Mouse (Mus musculus) kidney, embryonic 16.5 days (tissue): ENCODE measurements around the gene Fbxw21. TPM values are rescaled to one million over a fixed set of nuclear protein-coding genes. Genes with fewer than 3 reads are reported as not detected.

Experiments
- ATAC-seq: fragments of 200-750 bp; cut with Nextera tagmentation; 2 replicates; pipeline ENCODE4 v1.8.0; 2017; ENCODE audit warnings: moderate TSS enrichment; ENCODE audit not compliant: low FRiP score, low TSS enrichment
- H3K27ac ChIP-seq: fragments of 300-500 bp; sonication (generic); 2 replicates; pipeline ENCODE4 v1.5.1; 2014; ENCODE audit warnings: low read length
- H3K27me3 ChIP-seq: fragments of 300-500 bp; sonication (generic); 2 replicates; pipeline ENCODE4 v1.6.1; 2014; ENCODE audit warnings: low read length, control low read depth, mixed read lengths; ENCODE audit not compliant: insufficient read depth
- H3K36me3 ChIP-seq: fragments of 300-500 bp; sonication (generic); 2 replicates; pipeline ENCODE4 v1.6.1; 2014; ENCODE audit warnings: low read length, control low read depth, mixed read lengths; ENCODE audit not compliant: insufficient read depth
- H3K4me1 ChIP-seq: fragments of 300-500 bp; sonication (generic); 2 replicates; pipeline ENCODE4 v1.6.1; 2014; ENCODE audit warnings: low read length, control low read depth, mixed read lengths; ENCODE audit not compliant: insufficient read depth
- H3K4me2 ChIP-seq: fragments of 300-500 bp; sonication (generic); replicated peaks from 2 replicates; pipeline ENCODE4 v1.6.1; 2014; ENCODE audit warnings: low read depth, low read length
- H3K4me3 ChIP-seq: fragments of 300-500 bp; sonication (generic); 2 replicates; pipeline ENCODE4 v1.5.1; 2014; ENCODE audit warnings: mild to moderate bottlenecking, low read length
- H3K9ac ChIP-seq: fragments of 300-500 bp; sonication (generic); replicated peaks from 2 replicates; pipeline ENCODE4 v1.6.1; 2014; ENCODE audit warnings: low read length
- H3K9me3 ChIP-seq: fragments of 300-500 bp; sonication (generic); 2 replicates; pipeline ENCODE4 v1.6.1; 2016; ENCODE audit warnings: low read length, control low read depth
- WGBS: fragments of 180-500 bp; shearing (Covaris S2); extraction: QIAGEN DNeasy Blood & Tissue Kit; methylation state at CpG from one replicate; pipeline ENCODE4 v1.1.7; 2014; 5-methylcytosine and 5-hydroxymethylcytosine counted together
- polyA plus RNA-seq: library from polyadenylated mRNA; unstranded; fragments of >200 nt; fragmentation: Nextera tagmentation; extraction: Ambion mirVana; gene quantifications from 2 replicates; pipeline ENCODE4 v1.2.1, GENCODE M21; 2015

Fbxw21 gene
- polyA plus RNA-seq, 1 experiment from 2014 or later = not detected

DNA sequence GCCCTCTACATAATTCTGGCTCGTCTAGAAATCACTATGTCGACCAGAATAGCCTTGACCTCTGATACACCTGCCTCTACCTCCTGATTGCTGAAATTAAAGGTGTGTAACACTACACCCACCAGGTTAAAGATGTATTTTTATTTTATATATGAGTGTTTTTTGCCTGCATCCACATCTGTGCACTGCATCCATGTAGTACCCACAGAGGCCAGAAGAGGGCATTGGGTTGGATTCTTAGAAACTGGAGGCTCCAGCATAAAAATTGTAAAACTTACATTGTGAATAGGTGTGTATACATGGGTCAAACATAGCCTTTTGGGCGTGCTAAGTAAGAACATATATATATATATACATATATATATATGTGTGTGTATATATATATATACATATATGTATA is 33.6 kb downstream of the Fbxw21 start:
- no peaks in the 10 kb centered on the region; the same call in 1 of the 2 replicates for H3K9me3 ChIP-seq
- no peak overlapping the region for H3K27ac ChIP-seq
- no peaks in the 10 kb centered on the region for H3K36me3 ChIP-seq
- no peaks in the 10 kb centered on the region for H3K4me1 ChIP-seq
- ATAC-seq = no peak
- no peak overlapping the region for H3K4me2 ChIP-seq
- 53% methylated on average over 3 of the region's 3 CpGs for WGBS
- no peaks in the 10 kb centered on the region for H3K27me3 ChIP-seq
- H3K4me3 ChIP-seq = no peak overlapping the region
- no peak overlapping the region for H3K9ac ChIP-seq

DNA sequence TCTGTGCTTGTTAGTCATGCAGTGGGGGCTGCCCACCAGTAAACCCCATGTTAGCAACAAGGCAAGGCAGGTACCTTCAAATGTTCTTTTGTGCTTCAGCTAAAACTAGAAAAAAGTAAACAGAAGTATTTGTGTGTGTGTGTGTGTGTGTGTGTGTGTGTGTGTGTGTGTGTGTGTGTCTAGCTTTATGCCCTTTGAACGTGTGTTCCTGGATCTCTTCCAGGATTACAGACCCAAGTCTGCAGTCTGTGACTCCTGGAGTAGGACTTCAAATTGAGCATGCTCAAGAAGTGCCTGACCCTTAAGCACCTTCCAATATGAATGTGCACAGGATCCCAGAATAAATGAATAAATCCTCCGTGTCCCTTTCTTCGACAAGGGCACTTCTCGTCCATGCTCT is 34.8 kb downstream of the Fbxw21 start:
- H3K9ac ChIP-seq = no peak overlapping the region
- H3K27me3 ChIP-seq = no peaks in the 10 kb centered on the region
- no peak overlapping the region for H3K4me3 ChIP-seq
- no peak overlapping the region for H3K4me2 ChIP-seq
- no peak for ATAC-seq
- H3K36me3 ChIP-seq = no peaks in the 10 kb centered on the region
- H3K27ac ChIP-seq = no peak overlapping the region
- no peaks in the 10 kb centered on the region for H3K4me1 ChIP-seq
- H3K9me3 ChIP-seq = no peaks in the 10 kb centered on the region; the same call in 1 of the 2 replicates
- WGBS = 83% methylated on average over 4 of the region's 4 CpGs

DNA sequence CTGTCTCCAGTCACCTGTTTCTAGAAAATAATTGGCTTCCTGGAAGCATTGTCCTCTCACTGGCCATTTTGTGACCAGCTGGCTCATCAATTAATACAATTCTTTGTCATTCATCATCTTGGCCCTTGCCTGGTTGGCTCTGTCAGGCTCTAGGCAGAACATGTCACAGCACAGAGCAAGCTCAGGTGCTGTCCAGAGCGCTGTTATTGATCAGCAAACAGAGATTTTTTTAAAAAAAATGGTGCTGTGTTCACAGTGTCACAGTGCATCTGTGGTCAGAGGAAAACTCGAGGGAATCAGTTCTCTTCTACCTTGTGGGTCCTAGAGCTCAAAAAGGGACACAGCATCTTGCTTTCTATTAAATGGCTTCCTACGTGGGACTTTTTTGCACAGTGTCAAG is 36.4 kb downstream of the Fbxw21 start:
- H3K4me3 ChIP-seq = no peak overlapping the region
- WGBS = 76% methylated on average over 3 of the region's 3 CpGs
- H3K27ac ChIP-seq = no peak overlapping the region
- H3K27me3 ChIP-seq = no peaks in the 10 kb centered on the region
- H3K36me3 ChIP-seq = no peaks in the 10 kb centered on the region
- no peaks in the 10 kb centered on the region for H3K9me3 ChIP-seq
- H3K9ac ChIP-seq = no peak overlapping the region
- ATAC-seq = no peak
- H3K4me1 ChIP-seq = no peaks in the 10 kb centered on the region
- no peak overlapping the region for H3K4me2 ChIP-seq

DNA sequence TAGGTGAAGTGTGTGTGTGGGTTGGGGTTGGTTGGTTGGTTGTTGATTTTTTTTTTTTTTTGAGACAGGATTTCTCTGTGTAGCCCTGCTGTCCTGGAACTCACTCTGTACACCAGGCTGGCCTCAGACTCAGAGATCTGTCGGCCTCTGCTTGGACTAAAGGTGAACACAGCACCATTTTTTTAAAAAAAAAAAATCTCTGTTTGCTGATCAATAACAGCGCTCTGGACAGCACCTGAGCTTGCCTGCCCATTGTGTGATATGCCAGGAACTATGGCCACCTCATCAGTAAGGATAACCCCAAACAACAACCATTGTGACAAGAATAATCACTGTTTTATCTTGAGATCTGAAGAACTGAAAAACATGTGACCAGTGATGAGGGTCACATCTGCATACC is 36.8 kb downstream of the Fbxw21 start:
- WGBS = 82% methylated on average over 2 of the region's 2 CpGs
- Histone ChIP-seq H3K27me3 (no peaks in the 10 kb centered on the region), H3K4me1 (no peaks in the 10 kb centered on the region), H3K27ac (no peak overlapping the region), H3K9ac (no peak overlapping the region), H3K9me3 (no peaks in the 10 kb centered on the region), H3K4me2 (no peak overlapping the region), H3K36me3 (no peaks in the 10 kb centered on the region), H3K4me3 (no peak overlapping the region)
- no peak for ATAC-seq

DNA sequence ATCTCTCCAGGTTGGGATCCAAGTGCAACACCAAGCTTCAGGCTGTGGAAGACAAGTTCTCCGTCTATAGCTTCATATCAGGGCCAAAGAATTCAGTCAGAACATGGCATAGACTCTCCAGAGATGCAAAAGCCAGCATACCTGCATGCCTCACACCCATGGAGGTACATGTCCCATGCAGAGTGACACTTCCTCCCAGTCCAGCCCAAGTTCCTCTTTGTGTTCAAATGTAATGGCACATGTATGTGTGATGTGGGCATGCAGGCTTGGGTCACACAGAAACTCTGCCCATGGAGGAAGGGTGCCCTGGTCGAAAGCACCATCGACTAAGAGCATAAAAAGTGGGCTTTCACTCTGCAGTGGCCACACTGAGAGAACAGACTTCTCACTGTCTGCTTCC is 37.7 kb downstream of the Fbxw21 start:
- Histone ChIP-seq H3K9ac (no peak overlapping the region), H3K27me3 (no peaks in the 10 kb centered on the region), H3K4me2 (no peak overlapping the region), H3K9me3 (no peaks in the 10 kb centered on the region), H3K36me3 (0 out of 2 replicates have a peak, but pooled peaks cover 6% of the 10 kb centered on the region), H3K4me1 (no peaks in the 10 kb centered on the region), H3K27ac (no peak overlapping the region), H3K4me3 (no peak overlapping the region)
- WGBS = 84% methylated on average over 3 of the region's 3 CpGs
- ATAC-seq = no peak

GRCm38 (mm10) chr9:109123266-109123665 is 38.6 kb downstream of the Fbxw21 start:
- 52% methylated on average over 6 of the region's 6 CpGs for WGBS

GRCm38 (mm10) chr9:109122553-109123085 is 39.2 kb downstream of the Fbxw21 start:
- H3K9ac ChIP-seq = no peak overlapping the region
- no peak overlapping the region for H3K27ac ChIP-seq
- H3K4me3 ChIP-seq = no peak overlapping the region
- H3K36me3 ChIP-seq = peaks cover 19% of the 10 kb centered on the region
- no peaks in the 10 kb centered on the region for H3K4me1 ChIP-seq
- no peak overlapping the region for H3K4me2 ChIP-seq
- 43% methylated on average over 2 of the region's 2 CpGs for WGBS
- no peaks in the 10 kb centered on the region for H3K9me3 ChIP-seq
- H3K27me3 ChIP-seq = no peaks in the 10 kb centered on the region
- ATAC-seq = 0 out of 2 replicates have a peak, but pooled peaks have one; percentile 1

More at GRCm38 (mm10) chr9:109123266-109123665, 38.6 kb downstream of the Fbxw21 start:
- Histone ChIP-seq H3K4me2 (no peak overlapping the region), H3K4me1 (no peaks in the 10 kb centered on the region), H3K9ac (no peak overlapping the region), H3K27ac (no peak overlapping the region), H3K9me3 (no peaks in the 10 kb centered on the region), H3K27me3 (no peaks in the 10 kb centered on the region), H3K36me3 (peaks cover 14% of the 10 kb centered on the region), H3K4me3 (no peak overlapping the region)
- ATAC-seq = no peak

DNA sequence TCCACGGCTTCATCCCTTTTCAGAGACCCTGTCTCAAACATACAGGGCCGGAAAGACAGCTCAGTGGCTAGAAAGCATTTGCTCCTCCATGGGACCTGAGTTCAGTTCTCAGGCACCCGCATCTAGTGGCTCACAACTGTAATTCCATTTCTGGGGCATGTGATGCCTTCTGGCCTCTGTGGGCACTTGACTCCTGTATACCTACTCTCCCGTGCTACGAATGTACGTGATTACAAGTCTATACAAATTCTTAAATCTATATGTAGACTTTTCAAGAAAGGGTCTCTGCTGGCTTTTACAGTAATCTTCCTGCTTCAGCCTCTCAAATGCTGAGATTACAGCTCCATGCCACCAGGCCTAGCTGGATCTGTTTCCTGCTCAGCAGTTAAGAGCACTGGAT is 40.9 kb downstream of the Fbxw21 start:
- Histone ChIP-seq H3K4me3 (no peak overlapping the region), H3K27me3 (no peaks in the 10 kb centered on the region), H3K9ac (no peak overlapping the region), H3K4me1 (no peaks in the 10 kb centered on the region), H3K9me3 (no peaks in the 10 kb centered on the region), H3K4me2 (no peak overlapping the region), H3K27ac (peak overlapping the region; percentile 10; the same call in 1 of the 2 replicates), H3K36me3 (peaks cover 29% of the 10 kb centered on the region)
- WGBS = 85% methylated on average over 6 of the region's 6 CpGs
- no peak for ATAC-seq

- H3K4me1 ChIP-seq = no peaks in the 10 kb centered on the region
- H3K36me3 ChIP-seq = peaks cover 42% of the 10 kb centered on the region
- ATAC-seq = no peak
- no peaks in the 10 kb centered on the region for H3K9me3 ChIP-seq
- H3K27ac ChIP-seq = no peak overlapping the region
- no peaks in the 10 kb centered on the region for H3K27me3 ChIP-seq
- WGBS = 89% methylated on average over 9 of the region's 9 CpGs
- H3K4me3 ChIP-seq = no peak overlapping the region
- no peak overlapping the region for H3K9ac ChIP-seq
- H3K4me2 ChIP-seq = no peak overlapping the region
Observed at GRCm38 (mm10) chr9:109119571-109119970, 42.3 kb downstream of the Fbxw21 start.

DNA sequence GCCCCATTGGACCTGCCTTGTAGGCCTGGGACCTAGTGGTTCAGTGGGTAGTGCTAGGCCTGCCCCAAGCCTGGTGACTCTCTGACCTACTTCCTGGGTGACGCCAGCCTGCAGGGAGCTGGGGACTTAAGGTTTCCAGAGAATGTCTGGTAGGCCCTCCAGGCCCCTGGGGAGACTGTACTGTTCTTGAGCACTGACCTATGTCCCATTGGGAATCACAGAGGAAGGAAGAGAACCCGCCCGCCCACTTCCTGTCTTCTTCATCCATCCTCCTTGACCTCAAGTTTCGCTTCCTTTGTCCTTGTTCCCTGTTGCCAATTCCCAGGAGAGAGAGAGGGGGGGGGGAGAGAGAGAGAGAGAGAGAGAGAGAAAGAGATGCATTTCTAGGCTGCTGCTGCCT is 43.7 kb downstream of the Fbxw21 start:
- no peak overlapping the region for H3K9ac ChIP-seq
- no peaks in the 10 kb centered on the region for H3K9me3 ChIP-seq
- peaks cover 57% of the 10 kb centered on the region for H3K36me3 ChIP-seq
- no peaks in the 10 kb centered on the region for H3K4me1 ChIP-seq
- H3K27me3 ChIP-seq = no peaks in the 10 kb centered on the region
- no peak overlapping the region for H3K27ac ChIP-seq
- H3K4me2 ChIP-seq = no peak overlapping the region
- no peak for ATAC-seq
- no peak overlapping the region for H3K4me3 ChIP-seq
- WGBS = 77% methylated on average over 4 of the region's 4 CpGs
